Mouse (Mus musculus) embryonic facial prominence, embryonic 11.5 days (tissue): Measurements from ENCODE around the gene Vipas39. TPM values are rescaled to one million over a fixed set of nuclear protein-coding genes. Genes with fewer than 3 reads are reported as not detected.
A peak's percentile ranks its signal among the peaks of the same experiment; 100 is the strongest.
"Not testable (repeated sequence)": the region's sequence is repeated elsewhere in the genome, so short reads cannot be mapped to it uniquely, and the experiment has no call there.

ENCODE experiments used
- ATAC-seq: fragments of 200-750 bp; cut with Nextera tagmentation; replicated peaks from 2 replicates; pipeline ENCODE4 v1.8.0; 2017; ENCODE audit warnings: low read depth; ENCODE audit not compliant: insufficient number of reproducible peaks, low FRiP score, low TSS enrichment
- DNase-seq: peaks from one replicate; pipeline ENCODE4 v3.0.0-alpha.2; 2015; ENCODE audit warnings: low spot score
- H3K27ac ChIP-seq: fragments of 300-500 bp; sonication (generic); replicated peaks from 2 replicates; pipeline ENCODE4 v1.5.1; 2014; ENCODE audit warnings: mild to moderate bottlenecking, low read depth, low read length, control low read depth
- H3K27me3 ChIP-seq: fragments of 300-500 bp; sonication (generic); 2 replicates; pipeline ENCODE4 v1.6.1; 2014; ENCODE audit warnings: mild to moderate bottlenecking, low read length, moderate library complexity, mixed read lengths; ENCODE audit not compliant: control insufficient read depth, insufficient read depth
- H3K36me3 ChIP-seq: fragments of 300-500 bp; sonication (generic); replicated peaks from 2 replicates; pipeline ENCODE4 v1.6.1; 2014; ENCODE audit warnings: low read depth, mild to moderate bottlenecking, low read length, moderate library complexity, mixed read lengths; ENCODE audit not compliant: control insufficient read depth, insufficient read depth
- H3K4me1 ChIP-seq: fragments of 300-500 bp; sonication (generic); 2 replicates; pipeline ENCODE4 v1.6.1; 2014; ENCODE audit warnings: low read length, mixed read lengths; ENCODE audit not compliant: control insufficient read depth, insufficient read depth
- H3K4me2 ChIP-seq: fragments of 300-500 bp; sonication (generic); 2 replicates; pipeline ENCODE4 v1.6.1; 2014; ENCODE audit warnings: low read depth, mild to moderate bottlenecking, control low read depth, low read length, moderate library complexity
- H3K4me3 ChIP-seq: fragments of 300-500 bp; sonication (generic); 2 replicates; pipeline ENCODE4 v1.5.1; 2014; ENCODE audit warnings: low read depth, low read length, control low read depth
- H3K9ac ChIP-seq: fragments of 300-500 bp; sonication (generic); replicated peaks from 2 replicates; pipeline ENCODE4 v1.6.1; 2014; ENCODE audit warnings: mild to moderate bottlenecking, control low read depth, low read length
- H3K9me3 ChIP-seq: fragments of 300-500 bp; sonication (generic); replicated peaks from 2 replicates; pipeline ENCODE4 v1.6.1; 2016; ENCODE audit warnings: mild to moderate bottlenecking, low read length, inconsistent platforms, mixed read lengths; ENCODE audit not compliant: control insufficient read depth
- WGBS: fragments of 180-500 bp; shearing (Covaris S2); extraction: QIAGEN DNeasy Blood & Tissue Kit; methylation state at CpG from one replicate; pipeline ENCODE4 v1.1.7; 2014; 5-methylcytosine and 5-hydroxymethylcytosine counted together
- polyA plus RNA-seq: library from polyadenylated mRNA; unstranded; fragments of >200 nt; fragmentation: Nextera tagmentation; extraction: Ambion mirVana; gene quantifications from 2 replicates; pipeline ENCODE4 v1.2.1, GENCODE M21; 2014

Gene Vipas39
- 61.9 and 62.0 TPM in 2 replicates for polyA plus RNA-seq

DNA sequence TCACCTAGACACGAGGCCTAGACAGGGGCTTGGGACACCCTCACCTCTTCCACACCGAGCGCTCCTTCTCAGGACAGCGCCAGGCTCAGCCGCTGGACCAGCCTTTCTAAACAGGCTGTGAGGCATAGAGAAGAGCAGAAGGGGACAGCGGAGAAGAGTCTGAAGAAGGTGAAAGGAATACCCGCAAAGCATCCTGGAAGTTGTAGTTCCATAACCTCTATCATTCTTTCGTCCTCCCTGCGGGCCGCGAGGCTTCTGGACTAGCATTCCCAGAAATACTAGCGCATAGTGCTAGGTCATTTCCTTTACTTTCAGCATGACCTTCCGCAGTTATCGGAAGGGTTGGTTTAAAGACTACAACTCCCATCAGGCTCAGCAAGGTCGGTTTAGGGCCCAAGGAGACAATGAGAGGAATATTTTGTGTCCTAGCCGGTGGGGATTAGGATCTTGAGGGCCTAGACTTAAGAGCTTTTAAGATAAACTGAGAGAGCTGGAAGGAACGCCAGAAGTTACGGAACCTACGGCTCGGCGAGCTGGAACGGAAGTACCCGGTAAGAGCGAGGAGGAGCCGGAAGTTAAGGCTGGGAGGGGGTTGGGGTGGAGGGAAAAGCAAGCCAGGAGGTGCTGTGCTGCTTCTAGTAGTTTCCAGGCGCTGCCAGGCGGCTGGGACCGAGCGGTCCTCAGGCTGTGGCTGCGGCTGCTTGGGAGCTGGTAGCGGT, at the start of gene Vipas39, which contains the start of gene Ahsa1:
TSS of gene Vipas39 (minus strand) at position 149 of the 719 bp plus-strand sequence.
TSS of gene Ahsa1 (plus strand) at position 372 of the 719 bp plus-strand sequence.
- H3K36me3 ChIP-seq, result peaks cover 14% of the 10 kb centered on the region
- peak within 1 kb of the TSS; percentile 69 for H3K4me2 ChIP-seq
- peak; percentile 96 for ATAC-seq
- no peaks in the 10 kb centered on the region for H3K27me3 ChIP-seq
- peak within 1 kb of the TSS; percentile 85 for H3K27ac ChIP-seq
- peak within 1 kb of the TSS; percentile 81 for H3K4me3 ChIP-seq
- peak within 1 kb of the TSS; percentile 91 for H3K9ac ChIP-seq
- H3K9me3 ChIP-seq, result no peaks in the 10 kb centered on the region
- H3K4me1 ChIP-seq, result peaks cover 3% of the 10 kb centered on the region; the same call in 1 of the 2 replicates
- peak; percentile 98 for DNase-seq
- under 1% methylated on average over 31 of the region's 31 CpGs for WGBS

DNA sequence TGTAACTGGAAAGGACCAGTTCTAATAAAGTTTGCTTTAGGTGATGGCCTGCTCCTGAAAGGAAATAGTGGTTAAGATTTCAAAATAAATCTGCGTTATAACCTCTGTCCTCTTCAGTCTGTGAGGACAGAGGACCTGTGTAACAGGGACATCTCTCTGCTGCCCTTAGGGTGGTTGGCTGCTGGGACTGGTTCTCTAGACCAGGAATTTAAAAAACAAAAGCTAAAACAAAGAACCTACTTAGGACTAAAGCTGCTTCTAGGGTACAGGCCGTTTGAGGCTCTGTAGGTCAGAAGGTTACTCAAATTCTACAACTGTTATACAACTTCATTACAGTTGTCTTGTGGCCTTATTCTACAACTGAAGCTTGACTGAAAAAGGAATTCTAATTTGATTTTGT, 47.0 kb upstream of the Vipas39 start:
- Histone ChIP-seq H3K27me3 (no peaks in the 10 kb centered on the region), H3K4me2 (no peak overlapping the region), H3K9me3 (no peaks in the 10 kb centered on the region), H3K4me1 (no peaks in the 10 kb centered on the region), H3K27ac (no peak overlapping the region), H3K4me3 (no peak overlapping the region), H3K9ac (no peak overlapping the region), H3K36me3 (peaks cover 4% of the 10 kb centered on the region; the same call in 1 of the 2 replicates)
- DNase-seq (no peak), ATAC-seq (no peak)
- 37% methylated on average over 2 of the region's 2 CpGs for WGBS

GRCm38 (mm10) chr12:87306584-87306844, 40.5 kb upstream of the Vipas39 start:
- not testable (repeated sequence) for H3K9me3 ChIP-seq, H3K27me3 ChIP-seq, H3K4me2 ChIP-seq, H3K4me3 ChIP-seq, H3K27ac ChIP-seq, H3K36me3 ChIP-seq, ATAC-seq, H3K4me1 ChIP-seq, H3K9ac ChIP-seq, DNase-seq
- 79% methylated on average over 4 of the region's 4 CpGs for WGBS

DNA sequence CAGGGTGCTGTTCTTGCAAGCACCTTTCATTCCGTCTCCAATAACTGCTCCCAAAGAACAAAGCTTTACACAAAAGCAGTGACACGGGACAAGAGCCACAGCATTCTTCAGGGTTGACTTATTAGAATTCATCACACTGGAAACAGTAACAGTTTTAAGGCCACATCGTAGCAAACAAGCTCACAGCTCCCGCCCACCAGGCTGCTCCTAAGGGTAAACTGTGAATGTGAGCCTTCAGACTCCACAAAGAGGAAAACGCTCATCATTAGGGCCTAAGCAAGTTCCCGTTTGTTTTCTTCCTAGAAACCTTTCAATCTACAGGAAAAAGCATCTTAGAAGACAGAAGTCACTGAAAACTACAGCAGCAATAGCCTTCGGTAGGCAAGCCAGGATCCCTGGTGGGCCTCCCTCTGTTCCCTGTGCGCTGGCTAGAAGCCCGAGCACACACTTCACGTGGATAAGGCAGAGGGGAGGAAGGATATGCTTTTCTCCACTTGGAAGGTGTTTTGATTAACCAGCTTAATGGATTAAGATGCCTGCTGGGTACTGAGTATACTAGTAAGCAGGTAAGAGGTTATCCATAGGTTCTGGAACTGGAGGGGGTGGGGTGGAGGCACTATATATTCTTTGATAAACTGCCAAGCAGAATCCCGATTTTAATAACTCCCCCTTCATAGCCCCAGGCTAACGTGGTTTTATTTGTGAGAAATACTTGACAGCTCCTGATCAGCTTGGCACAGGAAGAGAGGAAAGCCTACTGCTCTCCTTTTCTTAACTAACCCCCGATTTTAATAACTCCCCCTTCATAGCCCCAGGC, 39.9 kb upstream of the Vipas39 start:
- ATAC-seq (no peak), DNase-seq (no peak)
- Histone ChIP-seq H3K4me1 (no peaks in the 10 kb centered on the region), H3K27me3 (no peaks in the 10 kb centered on the region), H3K36me3 (no peaks in the 10 kb centered on the region), H3K4me2 (no peak overlapping the region), H3K27ac (no peak overlapping the region), H3K9ac (no peak overlapping the region), H3K4me3 (no peak overlapping the region), H3K9me3 (no peaks in the 10 kb centered on the region)
- WGBS, result 37% methylated on average over 13 of the region's 13 CpGs

- Histone ChIP-seq H3K4me3 (no peak overlapping the region), H3K4me2 (no peak overlapping the region), H3K4me1 (no peaks in the 10 kb centered on the region), H3K27ac (no peak overlapping the region), H3K36me3 (no peaks in the 10 kb centered on the region), H3K27me3 (peaks cover 3% of the 10 kb centered on the region; the same call in 1 of the 2 replicates), H3K9ac (no peak overlapping the region), H3K9me3 (no peaks in the 10 kb centered on the region)
- DNase-seq, result no peak
- no peak for ATAC-seq
- WGBS, result 46% methylated on average over 4 of the region's 4 CpGs
Observed at GRCm38 (mm10) chr12:87301189-87301588, 35.1 kb upstream of the Vipas39 start.

- peak; percentile 21 for DNase-seq
- Histone ChIP-seq H3K27ac (no peak overlapping the region), H3K9me3 (no peaks in the 10 kb centered on the region), H3K27me3 (peaks cover 3% of the 10 kb centered on the region; the same call in 1 of the 2 replicates), H3K4me2 (peak overlapping the region; percentile 84), H3K9ac (no peak overlapping the region), H3K36me3 (no peaks in the 10 kb centered on the region), H3K4me1 (no peaks in the 10 kb centered on the region), H3K4me3 (peak overlapping the region; percentile 60)
- ATAC-seq, result 0 out of 2 replicates have a peak, but pooled peaks have one; percentile 36
- 2% methylated on average over 9 of the region's 9 CpGs for WGBS
Observed at GRCm38 (mm10) chr12:87300441-87300690, 34.3 kb upstream of the Vipas39 start.

- Histone ChIP-seq H3K36me3 (no peaks in the 10 kb centered on the region), H3K4me2 (peak within 1 kb of the TSS; percentile 84), H3K4me1 (no peaks in the 10 kb centered on the region), H3K27ac (no peak within 1 kb of the TSS), H3K9me3 (no peaks in the 10 kb centered on the region), H3K9ac (peak within 1 kb of the TSS; percentile 74), H3K27me3 (peaks cover 3% of the 10 kb centered on the region; the same call in 1 of the 2 replicates), H3K4me3 (peak within 1 kb of the TSS; percentile 60)
- WGBS, result 1% methylated on average over 82 of the region's 86 CpGs
- DNase-seq, result peak; percentile 63
- ATAC-seq, result peak; percentile 17; the same call in 1 of the 2 replicates
Observed at GRCm38 (mm10) chr12:87299657-87300440, 33.8 kb upstream of the Vipas39 start, which contains the start of gene Ism2. Gene Ism2 (minus strand): TSS chr12:87299705.
